Mouse (Mus musculus) ES-E14 (cell line): ENCODE measurements around the gene Znrd1as. TPM values are rescaled to one million over a fixed set of nuclear protein-coding genes. Genes with fewer than 3 reads are reported as not detected.

Source experiments
- DNase-seq: peaks from one replicate; pipeline ENCODE4 v3.0.0-alpha.2; 2013; ENCODE audit warnings: low read depth, low spot score
- H3K27ac ChIP-seq: 2 replicates; pipeline ENCODE4 v1.5.1; 2012; ENCODE audit warnings: low read depth, mild to moderate bottlenecking, low read length, moderate library complexity, mixed read lengths; ENCODE audit not compliant: poor library complexity, insufficient read depth, severe bottlenecking
- H3K36me3 ChIP-seq: 2 replicates; pipeline ENCODE4 v1.6.1; 2012; ENCODE audit warnings: mild to moderate bottlenecking, low read length, moderate library complexity, mixed read lengths; ENCODE audit not compliant: control insufficient read depth, poor library complexity, insufficient read depth, severe bottlenecking
- H3K4me1 ChIP-seq, 2 experiments: fragments of 150-350 bp in 1 of 2; sonication (generic) in 1 of 2; 2 replicates each; pipeline ENCODE4 v1.6.1; 2012; ENCODE audit warnings: low read length in 2 of 2, mild to moderate bottlenecking in 1 of 2, mixed read lengths in 1 of 2; ENCODE audit not compliant: control insufficient read depth in 2 of 2, insufficient read depth in 2 of 2, poor library complexity in 1 of 2
- H3K4me3 ChIP-seq, 2 experiments: fragments of 150-350 bp in 1 of 2; sonication (generic) in 1 of 2; 2 replicates each; pipeline ENCODE4 v1.5.1; 2012; ENCODE audit warnings: low read length in 2 of 2, low read depth in 1 of 2, mild to moderate bottlenecking in 1 of 2, mixed read lengths in 1 of 2; ENCODE audit not compliant: insufficient read depth in 1 of 2, poor library complexity in 1 of 2, severe bottlenecking in 1 of 2
- H3K9ac ChIP-seq: 2 replicates; pipeline ENCODE4 v1.6.1; 2012; ENCODE audit warnings: low read depth, mild to moderate bottlenecking, low read length, mixed read lengths; ENCODE audit not compliant: poor library complexity, insufficient read depth, severe bottlenecking
- H3K9me3 ChIP-seq: fragments of 150-350 bp; sonication (generic); 2 replicates; pipeline ENCODE4 v1.6.1; 2012; ENCODE audit warnings: low read depth, mild to moderate bottlenecking, low read length; ENCODE audit not compliant: control insufficient read depth, insufficient read depth
- CHD2 ChIP-seq: IDR thresholded peaks from 2 replicates; pipeline ENCODE4 v1.6.1; 2014; ENCODE audit warnings: mild to moderate bottlenecking, low read depth, low read length, inconsistent platforms
- HCFC1 ChIP-seq: IDR thresholded peaks from 2 replicates; pipeline ENCODE4 v1.6.1; 2012; ENCODE audit warnings: low read length, inconsistent platforms, borderline replicate concordance; ENCODE audit not compliant: insufficient read depth
- MAFK ChIP-seq: IDR thresholded peaks from 2 replicates; pipeline ENCODE4 v1.6.1; 2014; ENCODE audit warnings: mild to moderate bottlenecking, low read depth, low read length, inconsistent platforms; ENCODE audit not compliant: insufficient read depth
- ZC3H11A ChIP-seq: IDR thresholded peaks from 2 replicates; pipeline ENCODE4 v1.6.1; 2012; ENCODE audit warnings: low read depth, mild to moderate bottlenecking, inconsistent platforms, low read length, borderline replicate concordance
- ZNF384 ChIP-seq: IDR thresholded peaks from 2 replicates; pipeline ENCODE4 v1.6.1; 2012; ENCODE audit warnings: low read depth, low read length, inconsistent platforms
- in situ Hi-C, 2 experiments: fragments of 600-800 bp; cut with MboI; formaldehyde crosslinking; loops; one replicate each; pipeline ENCODE4 v1.15.1; 2025; ENCODE audit warnings: low sequenced_read_pairs in 2 of 2, inconsistent platforms in 1 of 2; ENCODE audit not compliant: unreplicated experiment in 2 of 2
- total RNA-seq: library from RNA; depleted of rRNA; stranded (reverse); fragments of 300-350 nt; gene quantifications from 2 replicates; pipeline ENCODE4 v1.2.3, GENCODE M21; 2012

The Znrd1as gene
- total RNA-seq, 1 experiment: 15.1 TPM

GRCm38 (mm10) chr17:36915076-36915475, 43.3 kb upstream of the Znrd1as start:
- H3K27ac ChIP-seq: no peak overlapping the region
- in situ Hi-C loops: no loop called here
- no peak overlapping the region for H3K4me3 ChIP-seq
- no peaks in the 10 kb centered on the region for H3K36me3 ChIP-seq
- no peaks in the 10 kb centered on the region for H3K9me3 ChIP-seq
- TF ChIP-seq MAFK (no peak), ZNF384 (no peak), HCFC1 (no peak), CHD2 (no peak), ZC3H11A (no peak)
- DNase-seq: peak; percentile 62
- no peak overlapping the region for H3K9ac ChIP-seq
- peaks cover 0 to 2% of the 10 kb centered on the region in 2 experiments; a peak in 2 of 4 replicates for H3K4me1 ChIP-seq

- in situ Hi-C loops: no loop called here
- Histone ChIP-seq H3K4me3 (no peak overlapping the region), H3K9ac (peak overlapping the region; percentile 0; the same call in 1 of the 2 replicates), H3K9me3 (no peaks in the 10 kb centered on the region), H3K4me1 (peaks cover 2% of the 10 kb centered on the region in 2 experiments), H3K36me3 (no peaks in the 10 kb centered on the region), H3K27ac (no peak overlapping the region)
- DNase-seq: no peak
- TF ChIP-seq MAFK: no peak
- no peak for TF ChIP-seq CHD2
- TF ChIP-seq HCFC1: no peak
- TF ChIP-seq ZC3H11A: no peak
- no peak for TF ChIP-seq ZNF384
These were observed 38.2 kb upstream of the Znrd1as start for GRCm38 (mm10) chr17:36920239-36920638.

- Histone ChIP-seq H3K36me3 (no peaks in the 10 kb centered on the region), H3K4me1 (peaks cover 2 to 6% of the 10 kb centered on the region in 2 experiments; a peak in 3 of 4 replicates), H3K4me3 (peak overlapping the region in 1 of 2 experiments; percentile 68; a peak in 2 of 4 replicates), H3K9ac (no peak overlapping the region), H3K27ac (no peak overlapping the region; the same call in 1 of the 2 replicates), H3K9me3 (no peaks in the 10 kb centered on the region)
- in situ Hi-C loops: no loop called here
- TF ChIP-seq ZC3H11A: no peak
- TF ChIP-seq HCFC1: no peak
- TF ChIP-seq CHD2: no peak
- TF ChIP-seq MAFK: no peak
- no peak for TF ChIP-seq ZNF384
- no peak for DNase-seq
These were observed 35.7 kb upstream of the Znrd1as start for GRCm38 (mm10) chr17:36922715-36923114.

- no peak for TF ChIP-seq HCFC1
- TF ChIP-seq MAFK: no peak
- Histone ChIP-seq H3K9me3 (no peaks in the 10 kb centered on the region), H3K36me3 (no peaks in the 10 kb centered on the region), H3K4me1 (peaks cover 2 to 7% of the 10 kb centered on the region in 2 experiments; a peak in 3 of 4 replicates), H3K9ac (peak overlapping the region; percentile 71), H3K27ac (peak overlapping the region; percentile 62; the same call in 1 of the 2 replicates), H3K4me3 (peak overlapping the region; percentile 66 to 68)
- in situ Hi-C loops: no loop called here
- DNase-seq: no peak
These were observed 34.9 kb upstream of the Znrd1as start for GRCm38 (mm10) chr17:36923491-36923890.
